Mouse (Mus musculus): Measurements from ENCODE around the gene Slc35g1. TPM values are rescaled to one million over a fixed set of nuclear protein-coding genes. Genes with fewer than 3 reads are reported as not detected.

Gene Slc35g1
- polyA plus RNA-seq (2017; shearing (Covaris generic)), result 2.5 TPM

GRCm38 (mm10) chr19:38395701-38396632 is at the start of gene Slc35g1:
Gene Slc35g1, plus strand, starts transcription at chr19:38395980.

Other genes with a start within 250 kb of the Slc35g1 start
- 17.1 TPM for gene Fra10ac1, start 171.8 kb upstream of the Slc35g1 start, polyA plus RNA-seq (2017; shearing (Covaris generic))
- gene Lgi1, start 131.4 kb upstream of the Slc35g1 start, polyA plus RNA-seq (2017; shearing (Covaris generic)), result not detected
- gene Plce1, start 85.1 kb downstream of the Slc35g1 start, polyA plus RNA-seq (2017; shearing (Covaris generic)), result 0.09 TPM

Measured in CD4-positive, CD25-positive, alpha-beta regulatory T cell, adult 9 weeks (primary cell).